In genomic region chr4:111432417-111432816, GRCm38 (mm10) we compare ENCODE assay signal across 22 mouse cellular contexts. TPM values are rescaled to one million over a fixed set of nuclear protein-coding genes. Genes with fewer than 3 reads are reported as not detected.
DNase-seq lines count a peak whose midpoint lies in the region; ATAC-seq and TF ChIP-seq lines count a peak whose summit lies in the region.
"Had no signal": no experiment of that assay in that cellular context is flagged by ENCODE, and none has a peak within 500 bp of the region (broad histone marks: within the 10 kb centered on the region; RNA-seq: fewer than 3 reads in every experiment).

No protein-coding gene starts in this region.

- no peak for DNase-seq in lung, postnatal 10 days
- DNase-seq in CH12.LX (ENCODE audit: extremely low read depth): no peak
- DNase-seq in brain, adult 2 months (ENCODE audit: low read depth, low spot score): peak; percentile 59
- DNase-seq in heart, adult 2 months: no peak
- DNase-seq: adrenal gland, adult 2 months; adrenal gland, postnatal 10 days; adrenal gland, postnatal 25 days; cerebellum, adult 11-12 months; cerebellum, adult 2 months; cerebellum, adult 9-10 months; cerebellum, postnatal 10 days; cerebellum, postnatal 25 days; forebrain, postnatal 0 days had no signal

- H3K9ac ChIP-seq in lung, embryonic 15.5 days: no peak overlapping the region
- no peak overlapping the region for H3K9ac ChIP-seq in CH12.LX (ENCODE audit: insufficient read depth, low read depth)
- H3K9ac ChIP-seq in heart, adult 2 months (ENCODE audit: low read depth, low read length): no peak overlapping the region
- H3K9ac ChIP-seq: embryonic facial prominence, embryonic 12.5 days; forebrain, embryonic 13.5 days; forebrain, embryonic 15.5 days; forebrain, postnatal 0 days had no signal

- in situ Hi-C loops in CH12.LX (cut with MboI; ENCODE audit: low pct_ligation_motif_present, low pct_unique_long_range_greater_than_20kb, low sequenced_read_pairs): no loop called here

- intact Hi-C loops in heart, adult 2 months (cut with DNase I): no loop called here

- no peak overlapping the region for H3K4me2 ChIP-seq in lung, embryonic 15.5 days
- H3K4me2 ChIP-seq in CH12.LX (ENCODE audit: insufficient read depth, low read depth, poor library complexity, severe bottlenecking): no peak overlapping the region
- H3K4me2 ChIP-seq: embryonic facial prominence, embryonic 12.5 days; forebrain, embryonic 13.5 days; forebrain, embryonic 15.5 days had no signal

- peak overlapping the region; percentile 4; the same call in 1 of the 2 replicates for H3K27ac ChIP-seq in lung, embryonic 15.5 days
- H3K27ac ChIP-seq in CH12.LX (ENCODE audit: insufficient read depth, low read depth): no peak overlapping the region; the same call in 1 of the 2 replicates
- H3K27ac ChIP-seq in heart, adult 2 months: no peak overlapping the region
- H3K27ac ChIP-seq: embryonic facial prominence, embryonic 10.5 days; embryonic facial prominence, embryonic 12.5 days; forebrain, embryonic 13.5 days; forebrain, embryonic 15.5 days had no signal

- peaks cover 15% of the 10 kb centered on the region; the same call in 1 of the 2 replicates for H3K36me3 ChIP-seq in lung, embryonic 15.5 days
- peaks cover 52 to 75% of the 10 kb centered on the region in 2 experiments for H3K36me3 ChIP-seq in CH12.LX (replicated peaks in 1 of 2; ENCODE audit: control insufficient read depth in 1 of 2, insufficient read depth in 1 of 2, low read length in 1 of 2)
- H3K36me3 ChIP-seq in heart, adult 2 months (ENCODE audit: control insufficient read depth, insufficient read depth, low read length): no peaks in the 10 kb centered on the region
- H3K36me3 ChIP-seq: G1E had no signal

- H3K9me3 ChIP-seq in lung, embryonic 15.5 days: no peaks in the 10 kb centered on the region
- H3K9me3 ChIP-seq in CH12.LX (replicated peaks; ENCODE audit: low read length): no peaks in the 10 kb centered on the region
- H3K9me3 ChIP-seq: embryonic facial prominence, embryonic 10.5 days; embryonic facial prominence, embryonic 12.5 days; forebrain, embryonic 13.5 days; forebrain, embryonic 15.5 days had no signal

- no peak for ATAC-seq in lung, embryonic 15.5 days (ENCODE audit: borderline replicate concordance, extremely low read depth, low FRiP score, low TSS enrichment)
- ATAC-seq: activated CD4-positive, CD25-positive, alpha-beta regulatory T cell, adult 4 months; forebrain, embryonic 13.5 days; forebrain, embryonic 15.5 days; forebrain, postnatal 0 days; Patski had no signal

- H3K27me3 ChIP-seq in lung, embryonic 15.5 days: no peaks in the 10 kb centered on the region
- H3K27me3 ChIP-seq in CH12.LX (replicated peaks): no peaks in the 10 kb centered on the region
- H3K27me3 ChIP-seq in heart, adult 2 months (ENCODE audit: control insufficient read depth, insufficient read depth, low read length): no peaks in the 10 kb centered on the region
- H3K27me3 ChIP-seq: embryonic facial prominence, embryonic 12.5 days; forebrain, embryonic 13.5 days; forebrain, embryonic 15.5 days; Patski had no signal

- H3K79me2 ChIP-seq in CH12.LX (replicated peaks; ENCODE audit: control insufficient read depth, extremely low read depth, insufficient read depth, poor library complexity, severe bottlenecking): peaks cover 19% of the 10 kb centered on the region; the same call in 1 of the 2 replicates
- H3K79me2 ChIP-seq in heart, adult 2 months (replicated peaks; ENCODE audit: control insufficient read depth, insufficient read depth, low read length): no peaks in the 10 kb centered on the region

- no peak for TF ChIP-seq RAD21 in CH12.LX (IDR thresholded peaks at IDR 0.05; ENCODE audit: low read depth, low read length)

- TF ChIP-seq POLR2A in CH12.LX (IDR thresholded peaks at IDR 0.05; ENCODE audit: low read depth, low read length): no peak
- no peak for TF ChIP-seq POLR2A in heart, adult 2 months (IDR thresholded peaks at IDR 0.05; ENCODE audit: insufficient read depth, low read depth, low read length)

- H3K4me3 ChIP-seq in lung, embryonic 15.5 days: no peak overlapping the region
- H3K4me3 ChIP-seq in CH12.LX (replicated peaks in 1 of 3; ENCODE audit: low read depth in 2 of 3, low read length in 2 of 3, poor library complexity in 1 of 3): no peak overlapping the region
- H3K4me3 ChIP-seq in heart, adult 2 months: no peak overlapping the region
- H3K4me3 ChIP-seq: embryonic facial prominence, embryonic 10.5 days; embryonic facial prominence, embryonic 12.5 days; forebrain, embryonic 13.5 days; forebrain, embryonic 15.5 days had no signal

- 0 out of 2 replicates have a peak, but pooled peaks cover 2% of the 10 kb centered on the region for H3K4me1 ChIP-seq in lung, embryonic 15.5 days
- peaks cover 12 to 32% of the 10 kb centered on the region in 2 experiments; a peak in 3 of 4 replicates for H3K4me1 ChIP-seq in CH12.LX (ENCODE audit: control insufficient read depth in 1 of 2, insufficient read depth in 2 of 2)
- no peaks in the 10 kb centered on the region for H3K4me1 ChIP-seq in heart, adult 2 months (ENCODE audit: control insufficient read depth, insufficient read depth, low read length)
- H3K4me1 ChIP-seq: forebrain, embryonic 13.5 days had no signal

- no peak for TF ChIP-seq CTCF in CH12.LX (conservative IDR thresholded peaks at IDR 0.05 in 1 of 2, IDR thresholded peaks at IDR 0.05 in 1 of 2; ENCODE audit: low read depth in 2 of 2, low read length in 2 of 2)
- no peak for TF ChIP-seq CTCF in heart, adult 2 months (IDR thresholded peaks at IDR 0.05)

- TF ChIP-seq EP300 in CH12.LX (IDR thresholded peaks at IDR 0.05; ENCODE audit: low read length): no peak
- no peak for TF ChIP-seq EP300 in heart, adult 2 months (IDR thresholded peaks at IDR 0.05; ENCODE audit: insufficient read depth, low read depth, low read length)

- whole genome bisulfite sequencing in lung, embryonic 15.5 days: 61% methylated on average over 5 of the region's 5 CpGs
- WGBS in heart, adult 2 months: 95% methylated on average over 5 of the region's 5 CpGs

- dilution Hi-C loops in CH12.LX (cut with MboI; ENCODE audit: extremely low pct_ligation_motif_present, extremely low pct_unique_long_range_greater_than_20kb, low sequenced_read_pairs): no loop called here

TF ChIP-seq in CH12.LX, 34 proteins besides CTCF, POLR2A, EP300 and RAD21:
- no peak for TF ChIP-seq MXI1 (IDR thresholded peaks at IDR 0.05; ENCODE audit: low read depth, low read length)
- no peak for TF ChIP-seq UBTF (IDR thresholded peaks at IDR 0.05; ENCODE audit: low read depth, low read length)
- 0 out of 2 replicates have a peak, but pooled peaks have one; percentile 17 for TF ChIP-seq MAX (IDR thresholded peaks at IDR 0.05; ENCODE audit: low read length)

RNA-seq across cellular contexts. Expression of gene Bend5, which starts 17.6 kb away (rescaled TPM):
- 23.3 and 24.2 TPM in 2 replicates for polyA plus RNA-seq in lung, embryonic 15.5 days (2015; fragmentation: Nextera tagmentation; extraction: Ambion mirVana)
- 21.8 and 27.1 TPM in 2 replicates for total RNA-seq in CH12.LX (2012; rRNA removed)
- total RNA-seq in CH12.LX (2014; rRNA removed): 14.8 and 15.6 TPM in 2 replicates
- 19.3 and 25.9 TPM in 2 replicates for polyA plus RNA-seq in CH12.LX (2012; ENCODE audit: insufficient read length, low read depth)
- 1 to 10 TPM; 5.4 to 8.1 TPM for total RNA-seq in heart, adult 2 months (2021)
- 3.8 and 4.2 TPM in 2 replicates for polyA plus RNA-seq in heart, adult 2 months (2012; rRNA removed)
- total RNA-seq: G1E had no signal
- polyA plus RNA-seq: C2C12, G1E had no signal
